Mouse (Mus musculus): ENCODE results near the gene BC030499. TPM values are rescaled to one million over a fixed set of nuclear protein-coding genes. Genes with fewer than 3 reads are reported as not detected.

Gene BC030499
- 15.8 TPM for polyA plus RNA-seq (2015; fragmentation: Illumina TruSeq; extraction: RNeasy Lipid Tissue Mini Kit (QIAGEN cat#74804); ENCODE audit: low read depth, low replicate concordance)

GRCm38 (mm10) chr11:78290654-78291053 is at the start of gene BC030499:
BC030499 (plus strand) TSS chr11:78290841.

DNA sequence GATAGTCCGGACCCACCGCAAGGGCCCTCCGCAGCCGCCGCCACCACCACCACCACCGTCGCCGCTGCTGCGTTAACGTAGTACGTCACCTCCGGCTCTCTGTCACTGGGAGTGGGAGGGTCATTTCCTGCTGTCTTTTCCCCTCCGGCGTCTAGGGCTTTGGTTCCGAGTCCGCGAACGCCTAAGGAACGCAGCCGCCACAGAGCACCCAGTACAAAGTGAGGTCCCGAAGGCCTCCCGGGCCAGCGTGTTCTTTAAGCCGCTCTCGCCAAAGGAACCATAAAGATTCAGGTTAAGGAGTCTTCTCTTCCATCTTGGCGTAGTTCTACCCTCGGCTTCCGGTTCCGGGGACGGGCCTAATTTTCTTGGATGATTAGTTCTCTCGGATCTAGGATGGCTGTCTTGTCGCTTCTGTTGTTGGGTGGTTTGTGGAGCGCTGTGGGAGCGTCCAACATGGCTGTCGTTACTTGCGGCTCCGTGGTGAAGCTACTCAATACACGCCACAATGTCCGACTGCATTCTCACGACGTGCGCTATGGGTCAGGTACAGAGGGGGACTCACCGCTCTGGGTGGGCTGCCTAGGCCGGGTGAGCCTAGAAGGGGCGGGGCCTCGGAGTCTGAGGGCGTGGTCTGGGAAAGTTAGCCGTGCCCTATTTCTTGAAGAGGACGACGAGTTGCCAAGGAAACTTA is 44.9 kb upstream of the BC030499 start, which contains the start of the genes Sdf2 and Supt6:
Gene Sdf2 (plus strand): TSS at position 120 of the 691 bp plus-strand sequence.
Gene Supt6 (minus strand): TSS at position 361 of the 691 bp plus-strand sequence.

DNA sequence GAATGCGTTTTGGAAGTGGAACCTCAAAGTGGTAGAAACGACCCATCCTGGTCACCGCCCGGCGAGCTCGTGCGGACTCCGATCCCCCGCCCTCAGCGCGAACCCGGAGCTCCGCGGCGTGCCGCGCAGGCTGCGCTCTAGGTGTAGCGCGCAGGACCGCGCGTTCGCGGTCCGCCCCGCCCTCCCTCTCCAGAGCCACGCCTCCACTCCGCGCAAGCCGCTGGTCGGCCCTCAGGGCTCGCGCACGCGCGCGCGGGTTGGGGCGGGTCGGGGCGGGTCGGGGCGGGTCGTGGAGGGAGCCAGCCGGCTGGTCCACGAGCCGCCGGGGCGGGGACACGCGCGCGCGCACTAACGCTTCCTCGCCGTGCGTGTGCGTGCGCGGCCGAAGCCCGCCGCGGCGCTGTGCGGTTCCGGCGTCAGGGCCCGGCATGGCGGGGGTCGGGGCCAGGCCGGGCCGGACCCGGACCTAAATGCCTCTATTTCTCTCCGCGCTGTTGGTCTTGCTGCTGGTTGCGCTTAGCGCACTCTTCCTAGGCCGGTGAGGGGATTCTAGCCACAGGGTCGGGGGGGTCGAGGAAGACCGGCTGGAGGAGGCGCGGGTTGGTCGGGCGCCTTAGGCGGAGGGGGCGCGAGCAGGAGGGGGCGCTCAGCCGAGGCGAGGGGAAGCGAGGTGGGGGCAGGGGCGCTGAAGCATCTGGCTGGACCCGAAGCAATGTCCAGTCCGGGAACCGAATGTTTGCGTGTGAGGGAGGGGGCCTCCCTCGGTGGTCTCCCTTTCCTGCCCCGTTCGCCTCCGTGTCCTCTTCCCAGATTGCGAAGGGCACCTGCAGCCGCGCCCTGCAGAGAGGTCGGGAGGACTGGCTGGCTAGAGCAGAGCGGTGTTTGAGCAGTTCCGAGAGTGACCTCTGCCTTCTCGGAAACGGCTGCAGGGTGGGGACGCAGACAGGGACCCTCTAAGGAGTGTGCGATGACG is 29.0 kb upstream of the BC030499 start, which contains the start of gene 2610507B11Rik:
Gene 2610507B11Rik (plus strand): TSS at position 373 of the 973 bp plus-strand sequence.

GRCm38 (mm10) chr11:78301357-78302084 is 10.9 kb downstream of the BC030499 start, which contains the start of gene Spag5:
Spag5 (plus strand) TSS chr11:78301529.

DNA sequence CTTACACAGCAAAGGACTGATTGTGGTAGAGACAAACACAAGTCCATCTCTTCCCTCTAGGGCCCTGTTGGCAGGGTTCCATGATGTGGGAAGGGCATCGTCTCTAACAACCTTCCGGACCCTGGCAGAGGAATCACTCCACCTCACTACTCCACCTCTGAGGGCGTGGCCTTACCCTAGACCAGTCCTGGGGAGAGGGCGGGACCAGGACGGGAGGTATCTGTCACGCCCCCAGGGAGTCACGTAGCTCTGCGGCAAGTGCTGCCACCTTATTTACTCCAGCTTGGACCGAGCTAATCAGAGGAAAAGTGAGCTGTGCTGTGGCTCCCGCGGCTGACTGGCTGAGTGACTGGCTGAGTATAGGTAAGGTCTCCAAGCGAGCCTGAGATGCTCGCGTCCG is 32.2 kb downstream of the BC030499 start, which contains the start of gene Aldoc:
Gene Aldoc (plus strand): TSS at position 109 of the 400 bp plus-strand sequence.

GRCm38 (mm10) chr11:78327634-78328511 is 37.2 kb downstream of the BC030499 start, which contains the start of gene Pigs:
Pigs (plus strand) TSS chr11:78328415.

GRCm38 (mm10) chr11:78343381-78344327 is 53.0 kb downstream of the BC030499 start, which contains the start of gene Unc119:
Unc119 (plus strand) TSS chr11:78343482.

Other genes starting within 250 kb of the BC030499 start
- gene Eral1, start 210.5 kb upstream of the BC030499 start, polyA plus RNA-seq (2015; fragmentation: Illumina TruSeq; extraction: RNeasy Lipid Tissue Mini Kit (QIAGEN cat#74804); ENCODE audit: low read depth, low replicate concordance), result 19.6 TPM
- gene Fam222b, start 196.2 kb upstream of the BC030499 start, polyA plus RNA-seq (2015; fragmentation: Illumina TruSeq; extraction: RNeasy Lipid Tissue Mini Kit (QIAGEN cat#74804); ENCODE audit: low read depth, low replicate concordance), result 20.0 TPM
- gene Traf4, start 125.3 kb upstream of the BC030499 start, polyA plus RNA-seq (2015; fragmentation: Illumina TruSeq; extraction: RNeasy Lipid Tissue Mini Kit (QIAGEN cat#74804); ENCODE audit: low read depth, low replicate concordance), result 8.2 TPM
- 3.7 TPM for gene Nek8, start 114.2 kb upstream of the BC030499 start, polyA plus RNA-seq (2015; fragmentation: Illumina TruSeq; extraction: RNeasy Lipid Tissue Mini Kit (QIAGEN cat#74804); ENCODE audit: low read depth, low replicate concordance)
- 46.4 TPM for gene Tlcd1, start 114.1 kb upstream of the BC030499 start, polyA plus RNA-seq (2015; fragmentation: Illumina TruSeq; extraction: RNeasy Lipid Tissue Mini Kit (QIAGEN cat#74804); ENCODE audit: low read depth, low replicate concordance)
- 1,303 TPM for gene Rpl23a, start 107.3 kb upstream of the BC030499 start, polyA plus RNA-seq (2015; fragmentation: Illumina TruSeq; extraction: RNeasy Lipid Tissue Mini Kit (QIAGEN cat#74804); ENCODE audit: low read depth, low replicate concordance)
- gene Rab34, start 102.4 kb upstream of the BC030499 start, polyA plus RNA-seq (2015; fragmentation: Illumina TruSeq; extraction: RNeasy Lipid Tissue Mini Kit (QIAGEN cat#74804); ENCODE audit: low read depth, low replicate concordance), result 20.4 TPM
- gene Proca1, start 97.4 kb upstream of the BC030499 start, polyA plus RNA-seq (2015; fragmentation: Illumina TruSeq; extraction: RNeasy Lipid Tissue Mini Kit (QIAGEN cat#74804); ENCODE audit: low read depth, low replicate concordance), result 5.9 TPM
- 105 TPM for gene Sdf2, start 45.1 kb upstream of the BC030499 start, polyA plus RNA-seq (2015; fragmentation: Illumina TruSeq; extraction: RNeasy Lipid Tissue Mini Kit (QIAGEN cat#74804); ENCODE audit: low read depth, low replicate concordance)
- gene Supt6, start 44.9 kb upstream of the BC030499 start, polyA plus RNA-seq (2015; fragmentation: Illumina TruSeq; extraction: RNeasy Lipid Tissue Mini Kit (QIAGEN cat#74804); ENCODE audit: low read depth, low replicate concordance), result 54.7 TPM
- 99.7 TPM for gene 2610507B11Rik, start 29.1 kb upstream of the BC030499 start, polyA plus RNA-seq (2015; fragmentation: Illumina TruSeq; extraction: RNeasy Lipid Tissue Mini Kit (QIAGEN cat#74804); ENCODE audit: low read depth, low replicate concordance)
- gene Spag5, start 10.7 kb downstream of the BC030499 start, polyA plus RNA-seq (2015; fragmentation: Illumina TruSeq; extraction: RNeasy Lipid Tissue Mini Kit (QIAGEN cat#74804); ENCODE audit: low read depth, low replicate concordance), result 8.5 TPM
- 1,477 TPM for gene Aldoc, start 32.1 kb downstream of the BC030499 start, polyA plus RNA-seq (2015; fragmentation: Illumina TruSeq; extraction: RNeasy Lipid Tissue Mini Kit (QIAGEN cat#74804); ENCODE audit: low read depth, low replicate concordance)
- gene Pigs, start 37.6 kb downstream of the BC030499 start, polyA plus RNA-seq (2015; fragmentation: Illumina TruSeq; extraction: RNeasy Lipid Tissue Mini Kit (QIAGEN cat#74804); ENCODE audit: low read depth, low replicate concordance), result 43.4 TPM
- 49.8 TPM for gene Unc119, start 52.6 kb downstream of the BC030499 start, polyA plus RNA-seq (2015; fragmentation: Illumina TruSeq; extraction: RNeasy Lipid Tissue Mini Kit (QIAGEN cat#74804); ENCODE audit: low read depth, low replicate concordance)
- gene Foxn1, start 95.7 kb downstream of the BC030499 start, polyA plus RNA-seq (2015; fragmentation: Illumina TruSeq; extraction: RNeasy Lipid Tissue Mini Kit (QIAGEN cat#74804); ENCODE audit: low read depth, low replicate concordance), result not detected
- not detected for gene Slc13a2, start 131.4 kb downstream of the BC030499 start, polyA plus RNA-seq (2015; fragmentation: Illumina TruSeq; extraction: RNeasy Lipid Tissue Mini Kit (QIAGEN cat#74804); ENCODE audit: low read depth, low replicate concordance)
- gene Slc46a1, start 174.9 kb downstream of the BC030499 start, polyA plus RNA-seq (2015; fragmentation: Illumina TruSeq; extraction: RNeasy Lipid Tissue Mini Kit (QIAGEN cat#74804); ENCODE audit: low read depth, low replicate concordance), result 10.3 TPM
- gene Sarm1, start 206.9 kb downstream of the BC030499 start, polyA plus RNA-seq (2015; fragmentation: Illumina TruSeq; extraction: RNeasy Lipid Tissue Mini Kit (QIAGEN cat#74804); ENCODE audit: low read depth, low replicate concordance), result 16.7 TPM
- 86.5 TPM for gene Vtn, start 208.2 kb downstream of the BC030499 start, polyA plus RNA-seq (2015; fragmentation: Illumina TruSeq; extraction: RNeasy Lipid Tissue Mini Kit (QIAGEN cat#74804); ENCODE audit: low read depth, low replicate concordance)
- gene Sebox, start 212.6 kb downstream of the BC030499 start, polyA plus RNA-seq (2015; fragmentation: Illumina TruSeq; extraction: RNeasy Lipid Tissue Mini Kit (QIAGEN cat#74804); ENCODE audit: low read depth, low replicate concordance), result 4.9 TPM
- 90.3 TPM for gene Tmem199, start 221.3 kb downstream of the BC030499 start, polyA plus RNA-seq (2015; fragmentation: Illumina TruSeq; extraction: RNeasy Lipid Tissue Mini Kit (QIAGEN cat#74804); ENCODE audit: low read depth, low replicate concordance)
- 139 TPM for gene Poldip2, start 221.4 kb downstream of the BC030499 start, polyA plus RNA-seq (2015; fragmentation: Illumina TruSeq; extraction: RNeasy Lipid Tissue Mini Kit (QIAGEN cat#74804); ENCODE audit: low read depth, low replicate concordance)
- gene Tnfaip1, start 245.5 kb downstream of the BC030499 start, polyA plus RNA-seq (2015; fragmentation: Illumina TruSeq; extraction: RNeasy Lipid Tissue Mini Kit (QIAGEN cat#74804); ENCODE audit: low read depth, low replicate concordance), result 31.9 TPM
- gene Ift20, start 245.5 kb downstream of the BC030499 start, polyA plus RNA-seq (2015; fragmentation: Illumina TruSeq; extraction: RNeasy Lipid Tissue Mini Kit (QIAGEN cat#74804); ENCODE audit: low read depth, low replicate concordance), result 141 TPM